26 mouse cellular contexts compared by ENCODE assay signal in the genomic region with DNA sequence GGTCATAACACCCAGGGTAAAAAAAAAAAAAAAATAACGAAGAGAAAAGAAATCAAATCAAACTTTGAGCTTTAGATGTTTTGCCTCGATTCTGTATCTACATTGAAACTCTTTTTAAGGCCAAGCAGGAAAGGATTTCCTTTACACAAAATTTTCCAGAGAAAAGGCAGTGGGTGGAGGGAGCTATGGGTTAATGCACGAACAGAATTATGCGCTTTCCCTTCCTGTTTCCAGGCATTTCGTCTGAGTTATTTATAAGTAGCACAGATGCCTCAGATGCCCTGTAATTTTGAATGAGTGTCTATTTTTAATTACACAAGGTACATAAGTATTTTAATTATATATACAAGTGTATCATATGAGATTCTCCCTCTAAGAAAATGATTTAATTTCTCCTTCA.
"Had no signal": no experiment of that assay in that cellular context is flagged by ENCODE, and none has a peak within 500 bp of the region (broad histone marks: within the 10 kb centered on the region; RNA-seq: fewer than 3 reads in every experiment).

No protein-coding gene starts in this region.

- DNase-seq: gastrocnemius, postnatal 14 days; gastrocnemius, postnatal 36 days; heart, adult 11 months; heart, adult 2 months; heart, postnatal 14 days; heart, postnatal 36 days; kidney, adult 11 months; kidney, adult 2 months; kidney, adult 9 months; kidney, postnatal 14 days; kidney, postnatal 36 days; liver; liver, embryonic 13.5 days had no signal

- ATAC-seq: hindbrain, postnatal 0 days; intestine, embryonic 16.5 days had no signal

- H3K4me2 ChIP-seq: heart, embryonic 11.5 days; heart, embryonic 13.5 days; heart, embryonic 15.5 days; hindbrain, embryonic 13.5 days; hindbrain, embryonic 15.5 days; kidney, embryonic 15.5 days; limb, embryonic 12.5 days; liver, embryonic 11.5 days; liver, embryonic 13.5 days had no signal

- H3K4me3 ChIP-seq: heart, adult 2 months; heart, embryonic 13.5 days; heart, embryonic 15.5 days; hindbrain, embryonic 13.5 days; hindbrain, embryonic 15.5 days; kidney, embryonic 15.5 days; layer of hippocampus, adult 2 months; limb, embryonic 10.5 days; limb, embryonic 12.5 days; liver, embryonic 13.5 days had no signal

- H3K27ac ChIP-seq: heart, adult 2 months; heart, embryonic 13.5 days; heart, embryonic 15.5 days; hindbrain, embryonic 13.5 days; hindbrain, embryonic 15.5 days; hindbrain, postnatal 0 days; kidney, embryonic 15.5 days; kidney, postnatal 0 days; layer of hippocampus, adult 2 months; limb, embryonic 10.5 days; limb, embryonic 12.5 days; liver, embryonic 13.5 days had no signal

- H3K9me3 ChIP-seq: heart, embryonic 13.5 days; heart, embryonic 15.5 days; hindbrain, embryonic 13.5 days; hindbrain, embryonic 15.5 days; kidney, embryonic 15.5 days; limb, embryonic 10.5 days; limb, embryonic 12.5 days; liver, embryonic 13.5 days had no signal

- H3K36me3 ChIP-seq: heart, embryonic 13.5 days; heart, embryonic 15.5 days; hindbrain, embryonic 13.5 days; hindbrain, embryonic 15.5 days; kidney, embryonic 15.5 days; limb, embryonic 10.5 days; limb, embryonic 12.5 days; liver, embryonic 13.5 days had no signal

- H3K27me3 ChIP-seq: heart, embryonic 13.5 days; heart, embryonic 15.5 days; hindbrain, embryonic 13.5 days; hindbrain, embryonic 15.5 days; kidney, embryonic 15.5 days; limb, embryonic 12.5 days; liver, embryonic 13.5 days had no signal

- H3K4me1 ChIP-seq: heart, embryonic 13.5 days; heart, embryonic 15.5 days; hindbrain, embryonic 13.5 days; hindbrain, embryonic 15.5 days; kidney, embryonic 15.5 days; limb, embryonic 10.5 days; limb, embryonic 12.5 days; liver, embryonic 13.5 days had no signal

- H3K9ac ChIP-seq: heart, embryonic 13.5 days; heart, embryonic 15.5 days; hindbrain, embryonic 13.5 days; hindbrain, embryonic 15.5 days; kidney, embryonic 15.5 days; limb, embryonic 12.5 days; liver, embryonic 13.5 days had no signal
